Mouse (Mus musculus) gastrocnemius, adult 2 months (tissue): ENCODE data around the gene Olfr1423. TPM values are rescaled to one million over a fixed set of nuclear protein-coding genes. Genes with fewer than 3 reads are reported as not detected.
A peak's percentile ranks its signal among the peaks of the same experiment; 100 is the strongest.

Experiments used
- DNase-seq: peaks from one replicate; pipeline ENCODE4 v3.0.0; 2022
- H3K27ac ChIP-seq: fragments of 200-600 bp; 2 replicates; pipeline ENCODE4 v1.8.1; 2022; ENCODE audit warnings: mild to moderate bottlenecking
- H3K4me3 ChIP-seq: fragments of 200-600 bp; 2 replicates; pipeline ENCODE4 v1.8.1; 2022; ENCODE audit warnings: mild to moderate bottlenecking, moderate library complexity
- CTCF ChIP-seq: fragments of 200-600 bp; IDR thresholded peaks from 2 replicates; pipeline ENCODE4 v1.8.1; 2022; ENCODE audit warnings: antibody characterized with exemption, mild to moderate bottlenecking, moderate library complexity
- intact Hi-C: fragments of 180-260 bp; cut with DNase I; formaldehyde crosslinking; loops from one replicate; pipeline ENCODE4 v1.15.1; 2025
- total RNA-seq, 2 experiments: library from RNA; stranded (reverse); gene quantifications; 2 replicates each; pipeline ENCODE4 v1.2.3; 2021

The Olfr1423 gene
- total RNA-seq, 2 experiments from 2014 or later: not detected

DNA sequence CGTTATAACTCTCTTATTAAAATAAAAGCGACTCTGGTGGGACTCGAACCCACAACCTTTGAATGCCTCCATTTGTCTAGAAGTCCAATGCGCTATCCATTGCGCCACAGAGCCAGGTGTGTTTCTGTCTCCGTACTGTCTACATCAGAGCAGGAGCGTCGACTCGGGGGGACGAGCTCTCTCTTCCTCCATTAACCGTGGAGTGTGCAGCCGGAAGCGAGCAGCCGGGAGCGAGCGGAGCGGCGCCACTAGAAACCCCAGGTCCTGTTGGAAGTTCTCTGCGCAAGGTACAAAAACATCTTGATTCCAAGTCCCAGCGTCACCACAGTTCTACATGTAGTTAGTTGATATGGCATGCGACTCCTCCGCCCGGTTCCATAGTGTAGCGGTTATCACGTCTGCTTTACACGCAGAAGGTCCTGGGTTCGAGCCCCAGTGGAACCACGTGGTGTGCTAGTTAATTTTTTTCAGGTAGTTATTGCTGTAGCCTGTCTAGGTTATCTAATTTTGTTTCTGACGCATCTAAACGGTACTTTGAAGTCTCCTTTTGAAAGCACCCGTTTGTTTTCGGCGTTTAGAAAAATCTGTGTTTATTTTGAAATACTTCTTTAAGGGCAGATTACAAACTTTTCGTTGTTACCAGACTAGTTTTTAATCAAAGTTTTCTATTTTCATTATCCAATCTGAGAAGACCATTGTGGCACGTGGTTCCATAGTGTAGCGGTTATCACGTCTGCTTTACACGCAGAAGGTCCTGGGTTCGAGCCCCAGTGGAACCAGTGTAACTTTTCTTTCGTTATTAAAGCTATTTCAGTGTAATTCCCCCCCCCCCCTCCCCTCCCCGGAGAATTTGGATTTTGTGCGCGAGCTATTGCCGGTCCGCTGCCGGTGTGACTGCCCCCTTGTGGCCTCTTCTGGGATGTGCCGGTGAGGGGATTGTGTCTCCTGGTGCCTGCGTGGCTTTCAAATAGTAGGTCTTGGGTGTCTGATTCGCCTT, 29.3 kb downstream of the Olfr1423 start:
- TF ChIP-seq CTCF: peak; percentile 72
- intact Hi-C loops: loop anchor here (2.0 to 5.0 kb wide), 4 partner anchors 45 to 785 kb away; partner anchors contain the start of genes Lpxn, Patl1, Stx3 and Zfp91
- peak overlapping the region; percentile 80 for H3K27ac ChIP-seq

GRCm38 (mm10) chr19:12010916-12011559, 30.1 kb downstream of the Olfr1423 start:
- DNase-seq: peak; percentile 58
- intact Hi-C loops: loop anchor here (2.0 to 5.0 kb wide), 3 partner anchors 44 to 786 kb away; partner anchors contain the start of genes Lpxn, Patl1 and Zfp91
- no peak for TF ChIP-seq CTCF

More for the DNA sequence above, 29.3 kb downstream of the Olfr1423 start:
- peak; percentile 92 for DNase-seq
- H3K4me3 ChIP-seq: peak overlapping the region; percentile 86

GRCm38 (mm10) chr19:12010281-12010771, 30.8 kb downstream of the Olfr1423 start:
- intact Hi-C loops: loop anchor here (2.0 to 5.0 kb wide), 3 partner anchors 44 to 787 kb away; partner anchors contain the start of genes Lpxn, Patl1 and Zfp91
- peak overlapping the region; percentile 86 for H3K4me3 ChIP-seq
- peak overlapping the region; percentile 80 for H3K27ac ChIP-seq
- no peak for TF ChIP-seq CTCF
- DNase-seq: peak; percentile 76

More at GRCm38 (mm10) chr19:12010916-12011559, 30.1 kb downstream of the Olfr1423 start:
- H3K27ac ChIP-seq: peak overlapping the region; percentile 80
- H3K4me3 ChIP-seq: peak overlapping the region; percentile 86

DNA sequence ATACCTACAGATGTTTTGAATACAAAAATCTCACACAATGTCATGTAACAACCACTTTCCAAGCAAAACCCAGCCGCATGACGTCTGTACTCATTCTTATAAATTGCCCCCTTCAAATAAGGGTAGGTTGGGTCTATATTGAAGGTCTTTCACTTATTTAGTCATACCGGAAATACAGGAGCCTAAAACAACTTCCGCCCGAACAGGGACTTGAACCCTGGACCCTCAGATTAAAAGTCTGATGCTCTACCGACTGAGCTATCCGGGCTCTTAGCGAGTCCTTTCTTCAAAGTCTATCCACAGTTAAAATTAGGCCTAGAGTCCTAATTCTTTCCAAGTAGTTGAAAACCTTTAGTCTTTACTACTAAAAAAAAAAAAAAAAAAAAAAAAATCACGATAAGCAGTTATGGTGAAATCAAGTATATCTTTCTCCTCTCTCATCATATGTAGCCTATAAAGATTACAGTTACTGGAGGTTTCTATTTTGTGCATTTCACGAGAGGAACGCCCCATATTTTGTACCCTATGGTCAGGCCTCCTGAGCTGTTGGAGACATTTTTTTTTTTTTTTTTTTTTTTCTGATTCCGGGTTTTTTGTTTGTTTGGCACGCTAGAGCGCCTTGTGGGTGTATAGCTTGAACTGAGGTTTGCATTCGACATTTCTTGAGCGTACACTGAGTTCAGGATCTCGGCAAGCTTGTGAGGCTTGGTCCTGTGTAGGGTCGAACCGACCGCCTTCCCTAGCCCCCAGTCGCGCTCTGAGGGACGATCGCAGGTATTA, 31.4 kb downstream of the Olfr1423 start:
- Histone ChIP-seq H3K27ac (peak overlapping the region; percentile 80), H3K4me3 (peak overlapping the region; percentile 86)
- DNase-seq: peak; percentile 67
- no peak for TF ChIP-seq CTCF
- intact Hi-C loops: loop anchor here (2.0 to 5.0 kb wide), 3 partner anchors 43 to 788 kb away; partner anchors contain the start of genes Lpxn, Patl1 and Zfp91

- no peak for TF ChIP-seq CTCF
- intact Hi-C loops: no loop called here
- no peak for DNase-seq
- Histone ChIP-seq H3K27ac (peak overlapping the region; percentile 38), H3K4me3 (peak overlapping the region; percentile 39)
These were observed 32.4 kb downstream of the Olfr1423 start for GRCm38 (mm10) chr19:12008410-12009380.

DNA sequence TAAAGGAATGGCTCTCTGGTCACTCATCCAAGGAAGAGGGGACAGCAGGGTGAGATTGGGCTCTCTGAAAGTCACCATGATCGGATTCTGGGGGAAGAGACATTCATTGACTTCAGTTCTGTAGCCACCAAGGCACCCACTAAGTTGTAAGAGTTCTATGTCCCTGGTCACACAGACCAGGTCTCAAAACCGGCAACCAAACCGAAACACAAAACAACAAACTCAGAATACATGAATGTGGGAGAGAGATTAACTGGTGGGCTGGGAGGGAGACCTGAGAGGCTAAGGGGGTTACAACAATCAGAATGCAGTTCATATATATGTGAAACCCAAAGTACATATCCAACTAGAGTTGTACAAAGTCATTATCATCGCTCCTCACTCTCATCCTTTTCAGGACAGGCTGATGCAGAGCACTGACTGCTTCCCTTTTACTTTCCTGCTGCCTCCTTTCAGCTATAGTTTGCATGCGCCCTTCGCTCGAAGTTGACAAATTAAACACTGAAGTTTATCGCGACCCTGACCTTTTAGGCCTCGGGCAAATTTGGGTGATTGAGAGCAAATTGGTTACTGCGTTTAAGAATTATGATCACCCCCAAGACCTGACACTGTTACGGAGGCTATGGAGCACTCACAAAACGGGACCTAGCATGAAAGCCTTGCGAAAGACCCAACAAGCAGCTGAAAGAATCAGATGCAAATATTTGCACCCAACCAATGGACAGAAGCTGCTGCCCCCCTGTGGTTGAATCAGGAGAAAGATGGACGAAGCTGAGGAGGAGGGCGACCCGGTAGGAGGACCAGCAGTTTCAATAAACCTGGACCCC, 33.8 kb downstream of the Olfr1423 start:
- peak; percentile 56 for TF ChIP-seq CTCF
- intact Hi-C loops: no loop called here
- Histone ChIP-seq H3K27ac (peak overlapping the region; percentile 93), H3K4me3 (peak overlapping the region; percentile 81)
- DNase-seq: peak; percentile 57

DNA sequence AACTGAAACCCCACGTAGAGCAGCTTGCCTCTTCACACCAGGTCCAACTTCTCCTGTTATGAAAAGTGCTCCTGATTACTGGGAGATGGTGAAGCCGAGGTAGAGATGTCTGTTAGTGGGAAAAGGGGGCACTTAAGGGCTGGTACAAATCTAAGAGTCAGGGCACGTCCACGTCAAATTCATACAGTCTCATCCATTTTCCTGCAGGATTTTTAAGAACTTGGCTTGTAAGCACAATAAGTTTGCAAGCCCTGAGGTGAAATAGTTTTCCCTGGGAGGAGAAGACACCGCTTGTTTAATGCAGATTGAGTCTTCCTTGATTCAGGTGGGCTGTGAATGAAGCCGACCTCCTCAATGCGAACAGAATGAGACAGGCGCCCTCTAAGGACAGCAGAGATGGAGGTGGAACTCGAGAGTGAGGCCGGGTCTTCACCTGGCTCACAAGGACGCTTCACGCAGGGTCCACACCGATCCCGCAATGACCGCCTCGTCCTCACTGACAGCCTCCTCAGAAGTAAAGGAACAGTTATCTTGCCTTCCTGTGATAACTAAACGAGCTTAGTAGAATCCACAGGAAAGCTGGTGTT, 34.7 kb downstream of the Olfr1423 start:
- DNase-seq: no peak
- peak overlapping the region; percentile 81 for H3K4me3 ChIP-seq
- peak; percentile 21; the same call in 1 of the 2 replicates for TF ChIP-seq CTCF
- H3K27ac ChIP-seq: peak overlapping the region; percentile 93
- intact Hi-C loops: no loop called here

DNA sequence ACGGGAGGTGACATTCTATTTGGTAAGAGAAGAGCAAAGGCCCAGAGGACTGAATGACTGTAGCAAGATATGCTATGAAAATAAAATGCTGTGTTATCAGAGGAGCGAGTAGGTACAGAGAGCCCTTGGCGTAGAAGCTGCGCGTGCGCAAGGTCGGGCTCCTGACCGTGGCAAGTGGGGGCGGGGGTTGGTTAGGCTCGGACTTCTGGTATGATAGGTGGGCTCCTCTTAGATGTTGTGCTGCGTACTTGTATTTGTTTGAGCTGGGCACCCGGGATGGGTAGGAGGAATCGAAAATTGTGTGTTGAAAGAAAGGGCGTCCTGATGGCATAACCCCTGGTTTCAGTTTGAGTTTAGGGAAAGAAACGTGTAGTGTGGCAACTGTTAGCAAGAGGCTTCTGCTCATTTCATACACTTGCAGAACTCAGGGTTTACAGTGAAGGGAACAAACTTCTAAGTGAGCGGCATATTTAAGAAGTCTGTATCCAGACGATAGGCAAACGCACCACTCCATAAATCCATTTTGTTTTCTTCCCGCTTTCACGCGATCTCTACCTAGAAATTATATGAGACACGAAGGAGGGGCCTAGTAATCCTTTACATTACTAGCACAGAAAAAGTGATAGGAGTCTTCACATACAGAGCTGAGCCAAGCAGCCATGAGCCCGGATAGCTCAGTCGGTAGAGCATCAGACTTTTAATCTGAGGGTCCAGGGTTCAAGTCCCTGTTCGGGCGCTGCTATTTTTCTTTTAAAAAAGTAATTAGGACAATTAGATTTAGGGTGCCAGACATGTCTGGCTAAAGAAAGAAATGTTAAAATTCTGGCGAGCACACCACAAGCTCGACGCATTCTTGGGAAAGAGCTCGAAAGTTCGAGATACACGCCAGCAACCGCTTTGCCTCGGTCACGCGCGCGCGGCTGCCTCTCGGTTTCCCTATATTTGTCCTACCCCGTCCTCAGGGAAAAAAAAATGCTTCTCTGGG, 35.4 kb downstream of the Olfr1423 start:
- intact Hi-C loops: no loop called here

More for the DNA sequence above, 35.4 kb downstream of the Olfr1423 start:
- no peak for TF ChIP-seq CTCF
- DNase-seq: peak; percentile 92
- Histone ChIP-seq H3K4me3 (peak overlapping the region; percentile 81), H3K27ac (peak overlapping the region; percentile 93)
